Mouse (Mus musculus): ENCODE measurements at regions not wholly inside any gene's neighbourhood (a gene's known extent, or its start where the extent isn't known, plus 50 kb on each side); places are given as distances from the start of the nearest gene placed in this dataset.

GRCm38 (mm10) chr6:51271128-51271480 lies 161.4 kb upstream of the Nfe2l3 start:
- TF ChIP-seq POLR2A (IDR thresholded peaks at IDR 0.05; ENCODE audit: low read depth, low read length) (no peak), CTCF (conservative IDR thresholded peaks at IDR 0.05 in 1 of 2, IDR thresholded peaks at IDR 0.05 in 1 of 2; ENCODE audit: low read depth in 2 of 2, low read length in 2 of 2) (no peak), TCF12 (IDR thresholded peaks at IDR 0.05; ENCODE audit: low read depth, low read length) (no peak), HCFC1 (IDR thresholded peaks at IDR 0.05; ENCODE audit: low read depth, low read length) (no peak)
